Mouse (Mus musculus): ENCODE measurements around the gene Mccc1. TPM values are rescaled to one million over a fixed set of nuclear protein-coding genes. Genes with fewer than 3 reads are reported as not detected.

The Mccc1 gene
- polyA plus RNA-seq, 1 experiment from 2014 or later, result 29.9 TPM

GRCm38 (mm10) chr3:35929406-35929805, 71.1 kb downstream of the Mccc1 start:
- Histone ChIP-seq H3K27me3 (ENCODE audit: insufficient read depth, poor library complexity, severe bottlenecking) (no peaks in the 10 kb centered on the region), H3K4me1 (replicated peaks) (peaks cover 31% of the 10 kb centered on the region), H3K9me3 (no peaks in the 10 kb centered on the region), H3K27ac (no peak overlapping the region), H3K36me3 (0 out of 2 replicates have a peak, but pooled peaks cover 3% of the 10 kb centered on the region), H3K4me3 (no peak overlapping the region)
- 71% methylated on average over 3 of the region's 3 CpGs for WGBS
- no peak for DNase-seq (ENCODE audit: low spot score)

GRCm38 (mm10) chr3:35925852-35926251, 74.6 kb downstream of the Mccc1 start:
- H3K4me3 ChIP-seq, result no peak overlapping the region
- no peak for DNase-seq (ENCODE audit: low spot score)
- WGBS, result 89% methylated on average over 2 of the region's 2 CpGs

GRCm38 (mm10) chr3:35924007-35924406, 76.5 kb downstream of the Mccc1 start:
- Histone ChIP-seq H3K36me3 (peaks cover 11% of the 10 kb centered on the region), H3K9me3 (no peaks in the 10 kb centered on the region), H3K27ac (no peak overlapping the region), H3K4me3 (no peak overlapping the region), H3K27me3 (ENCODE audit: insufficient read depth, poor library complexity, severe bottlenecking) (no peaks in the 10 kb centered on the region), H3K4me1 (replicated peaks) (0 out of 2 replicates have a peak, but pooled peaks cover 5% of the 10 kb centered on the region)
- DNase-seq (ENCODE audit: low spot score), result no peak
- WGBS, result 87% methylated on average over 3 of the region's 3 CpGs

More at GRCm38 (mm10) chr3:35925852-35926251, 74.6 kb downstream of the Mccc1 start:
- no peaks in the 10 kb centered on the region for H3K27me3 ChIP-seq (ENCODE audit: insufficient read depth, poor library complexity, severe bottlenecking)
- H3K27ac ChIP-seq, result no peak overlapping the region
- no peaks in the 10 kb centered on the region for H3K9me3 ChIP-seq
- H3K36me3 ChIP-seq, result 0 out of 2 replicates have a peak, but pooled peaks cover 3% of the 10 kb centered on the region
- peaks cover 12% of the 10 kb centered on the region for H3K4me1 ChIP-seq (replicated peaks)

GRCm38 (mm10) chr3:35923495-35923894, 77.0 kb downstream of the Mccc1 start:
- Histone ChIP-seq H3K27ac (no peak overlapping the region), H3K9me3 (no peaks in the 10 kb centered on the region), H3K27me3 (ENCODE audit: insufficient read depth, poor library complexity, severe bottlenecking) (no peaks in the 10 kb centered on the region), H3K36me3 (peaks cover 16% of the 10 kb centered on the region), H3K4me1 (replicated peaks) (0 out of 2 replicates have a peak, but pooled peaks cover 5% of the 10 kb centered on the region), H3K4me3 (no peak overlapping the region)
- no peak for DNase-seq (ENCODE audit: low spot score)
- 69% methylated on average over 7 of the region's 7 CpGs for WGBS

- H3K27me3 ChIP-seq (ENCODE audit: insufficient read depth, poor library complexity, severe bottlenecking), result no peaks in the 10 kb centered on the region
- no peaks in the 10 kb centered on the region for H3K9me3 ChIP-seq
- no peak for DNase-seq (ENCODE audit: low spot score)
- H3K4me1 ChIP-seq (replicated peaks), result 0 out of 2 replicates have a peak, but pooled peaks cover 5% of the 10 kb centered on the region
- WGBS, result 90% methylated on average over 4 of the region's 4 CpGs
- H3K36me3 ChIP-seq, result peaks cover 26% of the 10 kb centered on the region
- H3K27ac ChIP-seq, result no peak overlapping the region
- no peak overlapping the region for H3K4me3 ChIP-seq
These were observed 78.0 kb downstream of the Mccc1 start for GRCm38 (mm10) chr3:35922522-35922921.

- 86% methylated on average over 3 of the region's 3 CpGs for WGBS
- H3K9me3 ChIP-seq, result peaks cover 4% of the 10 kb centered on the region; the same call in 1 of the 2 replicates
- peaks cover 63% of the 10 kb centered on the region for H3K36me3 ChIP-seq
These were observed 82.2 kb downstream of the Mccc1 start for GRCm38 (mm10) chr3:35918229-35918628.

More at GRCm38 (mm10) chr3:35918229-35918628, 82.2 kb downstream of the Mccc1 start:
- Histone ChIP-seq H3K4me1 (replicated peaks) (no peaks in the 10 kb centered on the region), H3K27me3 (ENCODE audit: insufficient read depth, poor library complexity, severe bottlenecking) (no peaks in the 10 kb centered on the region), H3K4me3 (no peak overlapping the region), H3K27ac (no peak overlapping the region)
- no peak for DNase-seq (ENCODE audit: low spot score)

Other genes starting within 250 kb of the Mccc1 start
- gene Atp11b, start 246.6 kb downstream of the Mccc1 start, polyA plus RNA-seq (2016; fragmentation: Nextera tagmentation; extraction: Ambion mirVana), result 21.8 and 27.4 TPM in 2 replicates
- 86.5 and 102 TPM in 2 replicates for gene Dcun1d1, start 63.2 kb downstream of the Mccc1 start, polyA plus RNA-seq (2016; fragmentation: Nextera tagmentation; extraction: Ambion mirVana)
- gene Ccdc144b, start 52.9 kb upstream of the Mccc1 start, polyA plus RNA-seq (2016; fragmentation: Nextera tagmentation; extraction: Ambion mirVana), result not detected in 2 replicates
- gene Acad9, start 65.3 kb upstream of the Mccc1 start, polyA plus RNA-seq (2016; fragmentation: Nextera tagmentation; extraction: Ambion mirVana), result 84.5 and 93.6 TPM in 2 replicates
- gene D3Ertd254e, start 150.3 kb upstream of the Mccc1 start, polyA plus RNA-seq (2016; fragmentation: Nextera tagmentation; extraction: Ambion mirVana), result 7.1 and 7.5 TPM in 2 replicates
- not detected in 2 replicates for gene Qrfpr, start 221.6 kb upstream of the Mccc1 start, polyA plus RNA-seq (2016; fragmentation: Nextera tagmentation; extraction: Ambion mirVana)

Measured in hindbrain, embryonic 10.5 days (tissue).